Mouse (Mus musculus) R1 (cell line): ENCODE measurements around the gene Irf2.

ENCODE experiments used
- DNase-seq: peaks from one replicate; pipeline ENCODE4 v3.0.0-alpha.2; 2018; ENCODE audit warnings: low read depth, low spot score

Gene Irf2

GRCm38 (mm10) chr8:46755731-46756333, 16.3 kb downstream of the Irf2 start:
- no peak for DNase-seq

GRCm38 (mm10) chr8:46757613-46758012, 18.1 kb downstream of the Irf2 start:
- DNase-seq, result no peak

GRCm38 (mm10) chr8:46758131-46758530, 18.6 kb downstream of the Irf2 start:
- no peak for DNase-seq

- no peak for DNase-seq
Measured at GRCm38 (mm10) chr8:46758676-46759075, 19.1 kb downstream of the Irf2 start.

GRCm38 (mm10) chr8:46759562-46759961, 20.0 kb downstream of the Irf2 start:
- DNase-seq, result no peak

GRCm38 (mm10) chr8:46760701-46761100, 21.2 kb downstream of the Irf2 start:
- DNase-seq, result no peak

- DNase-seq, result no peak
Measured at GRCm38 (mm10) chr8:46761454-46761853, 21.9 kb downstream of the Irf2 start.

GRCm38 (mm10) chr8:46769408-46770180, 30.1 kb downstream of the Irf2 start:
- DNase-seq, result peak; percentile 14

GRCm38 (mm10) chr8:46770905-46771516, 31.5 kb downstream of the Irf2 start:
- no peak for DNase-seq

GRCm38 (mm10) chr8:46772801-46773200, 33.3 kb downstream of the Irf2 start:
- DNase-seq, result no peak

GRCm38 (mm10) chr8:46777760-46778460, 38.4 kb downstream of the Irf2 start:
- no peak for DNase-seq

GRCm38 (mm10) chr8:46781067-46781657, 41.6 kb downstream of the Irf2 start:
- DNase-seq, result no peak

GRCm38 (mm10) chr8:46782254-46782653, 42.7 kb downstream of the Irf2 start:
- no peak for DNase-seq

- DNase-seq, result no peak
Measured at GRCm38 (mm10) chr8:46785070-46785469, 45.5 kb downstream of the Irf2 start.

- DNase-seq, result no peak
Measured at GRCm38 (mm10) chr8:46785926-46786325, 46.4 kb downstream of the Irf2 start.

- DNase-seq, result no peak
Measured at GRCm38 (mm10) chr8:46789091-46789881, 49.8 kb downstream of the Irf2 start.

- DNase-seq, result no peak
Measured at GRCm38 (mm10) chr8:46791664-46792371, 52.3 kb downstream of the Irf2 start.

GRCm38 (mm10) chr8:46792653-46793052, 53.1 kb downstream of the Irf2 start:
- no peak for DNase-seq

- DNase-seq, result no peak
Measured at GRCm38 (mm10) chr8:46793248-46793647, 53.7 kb downstream of the Irf2 start.

- no peak for DNase-seq
Measured at GRCm38 (mm10) chr8:46794317-46794716, 54.8 kb downstream of the Irf2 start.
